Mouse (Mus musculus): ENCODE measurements at regions not wholly inside any gene's neighbourhood (a gene's known extent, or its start where the extent isn't known, plus 50 kb on each side); places are given as distances from the start of the nearest gene placed in this dataset.
A peak's percentile ranks its signal among the peaks of the same experiment; 100 is the strongest.

GRCm38 (mm10) chr13:63989769-63990168, 99.3 kb downstream of the Hsd17b3 start:
- DNase-seq, result no peak
- Histone ChIP-seq H3K4me3 (ENCODE audit: insufficient read depth, low read depth, low read length) (no peak overlapping the region), H3K4me1 (ENCODE audit: control insufficient read depth, insufficient read depth, low read length) (no peaks in the 10 kb centered on the region), H3K27ac (ENCODE audit: insufficient read depth, low read depth, low read length) (no peak overlapping the region), H3K36me3 (ENCODE audit: control insufficient read depth, insufficient read depth, low read length) (no peaks in the 10 kb centered on the region), H3K27me3 (replicated peaks; ENCODE audit: control insufficient read depth, insufficient read depth, low read length) (no peaks in the 10 kb centered on the region)
- WGBS, result 43% methylated on average over 2 of the region's 2 CpGs
- TF ChIP-seq CTCF (conservative IDR thresholded peaks at IDR 0.05; ENCODE audit: insufficient read depth, insufficient read length, low read depth, low read length) (no peak), POLR2A (IDR thresholded peaks at IDR 0.05; ENCODE audit: low read depth, low read length) (no peak)

GRCm38 (mm10) chr13:63988263-63988662, 100.8 kb downstream of the Hsd17b3 start:
- Histone ChIP-seq H3K4me3 (ENCODE audit: insufficient read depth, low read depth, low read length) (no peak overlapping the region), H3K27me3 (replicated peaks; ENCODE audit: control insufficient read depth, insufficient read depth, low read length) (no peaks in the 10 kb centered on the region), H3K27ac (ENCODE audit: insufficient read depth, low read depth, low read length) (no peak overlapping the region), H3K4me1 (ENCODE audit: control insufficient read depth, insufficient read depth, low read length) (no peaks in the 10 kb centered on the region), H3K36me3 (ENCODE audit: control insufficient read depth, insufficient read depth, low read length) (no peaks in the 10 kb centered on the region)
- 89% methylated on average over 4 of the region's 4 CpGs for WGBS
- DNase-seq, result no peak
- no peak for TF ChIP-seq CTCF (conservative IDR thresholded peaks at IDR 0.05; ENCODE audit: insufficient read depth, insufficient read length, low read depth, low read length)
- TF ChIP-seq POLR2A (IDR thresholded peaks at IDR 0.05; ENCODE audit: low read depth, low read length), result no peak

GRCm38 (mm10) chr13:63986681-63987080, 102.3 kb downstream of the Hsd17b3 start:
- TF ChIP-seq CTCF (conservative IDR thresholded peaks at IDR 0.05; ENCODE audit: insufficient read depth, insufficient read length, low read depth, low read length) (no peak), POLR2A (IDR thresholded peaks at IDR 0.05; ENCODE audit: low read depth, low read length) (no peak)
- Histone ChIP-seq H3K36me3 (ENCODE audit: control insufficient read depth, insufficient read depth, low read length) (no peaks in the 10 kb centered on the region), H3K27me3 (replicated peaks; ENCODE audit: control insufficient read depth, insufficient read depth, low read length) (no peaks in the 10 kb centered on the region), H3K4me1 (ENCODE audit: control insufficient read depth, insufficient read depth, low read length) (no peaks in the 10 kb centered on the region), H3K27ac (ENCODE audit: insufficient read depth, low read depth, low read length) (no peak overlapping the region), H3K4me3 (ENCODE audit: insufficient read depth, low read depth, low read length) (no peak overlapping the region)
- DNase-seq, result peak; percentile 29
- WGBS, result 54% methylated on average over 5 of the region's 5 CpGs

- Histone ChIP-seq H3K27me3 (replicated peaks; ENCODE audit: control insufficient read depth, insufficient read depth, low read length) (no peaks in the 10 kb centered on the region), H3K36me3 (ENCODE audit: control insufficient read depth, insufficient read depth, low read length) (no peaks in the 10 kb centered on the region), H3K27ac (ENCODE audit: insufficient read depth, low read depth, low read length) (no peak overlapping the region), H3K4me3 (ENCODE audit: insufficient read depth, low read depth, low read length) (no peak overlapping the region), H3K4me1 (ENCODE audit: control insufficient read depth, insufficient read depth, low read length) (no peaks in the 10 kb centered on the region)
- WGBS, result 32% methylated on average over 4 of the region's 4 CpGs
- DNase-seq, result no peak
- no peak for TF ChIP-seq CTCF (conservative IDR thresholded peaks at IDR 0.05; ENCODE audit: insufficient read depth, insufficient read length, low read depth, low read length)
- no peak for TF ChIP-seq POLR2A (IDR thresholded peaks at IDR 0.05; ENCODE audit: low read depth, low read length)
Observed at GRCm38 (mm10) chr13:63985590-63985989, 103.4 kb downstream of the Hsd17b3 start.

- Histone ChIP-seq H3K4me3 (ENCODE audit: insufficient read depth, low read depth, low read length) (no peak overlapping the region), H3K36me3 (ENCODE audit: control insufficient read depth, insufficient read depth, low read length) (no peaks in the 10 kb centered on the region), H3K4me1 (ENCODE audit: control insufficient read depth, insufficient read depth, low read length) (no peaks in the 10 kb centered on the region), H3K27ac (ENCODE audit: insufficient read depth, low read depth, low read length) (no peak overlapping the region), H3K27me3 (replicated peaks; ENCODE audit: control insufficient read depth, insufficient read depth, low read length) (no peaks in the 10 kb centered on the region)
- no peak for DNase-seq
- TF ChIP-seq CTCF (conservative IDR thresholded peaks at IDR 0.05; ENCODE audit: insufficient read depth, insufficient read length, low read depth, low read length), result no peak
- no peak for TF ChIP-seq POLR2A (IDR thresholded peaks at IDR 0.05; ENCODE audit: low read depth, low read length)
- WGBS, result 81% methylated on average over 5 of the region's 5 CpGs
Observed at GRCm38 (mm10) chr13:63985086-63985485, 103.9 kb downstream of the Hsd17b3 start.

DNA sequence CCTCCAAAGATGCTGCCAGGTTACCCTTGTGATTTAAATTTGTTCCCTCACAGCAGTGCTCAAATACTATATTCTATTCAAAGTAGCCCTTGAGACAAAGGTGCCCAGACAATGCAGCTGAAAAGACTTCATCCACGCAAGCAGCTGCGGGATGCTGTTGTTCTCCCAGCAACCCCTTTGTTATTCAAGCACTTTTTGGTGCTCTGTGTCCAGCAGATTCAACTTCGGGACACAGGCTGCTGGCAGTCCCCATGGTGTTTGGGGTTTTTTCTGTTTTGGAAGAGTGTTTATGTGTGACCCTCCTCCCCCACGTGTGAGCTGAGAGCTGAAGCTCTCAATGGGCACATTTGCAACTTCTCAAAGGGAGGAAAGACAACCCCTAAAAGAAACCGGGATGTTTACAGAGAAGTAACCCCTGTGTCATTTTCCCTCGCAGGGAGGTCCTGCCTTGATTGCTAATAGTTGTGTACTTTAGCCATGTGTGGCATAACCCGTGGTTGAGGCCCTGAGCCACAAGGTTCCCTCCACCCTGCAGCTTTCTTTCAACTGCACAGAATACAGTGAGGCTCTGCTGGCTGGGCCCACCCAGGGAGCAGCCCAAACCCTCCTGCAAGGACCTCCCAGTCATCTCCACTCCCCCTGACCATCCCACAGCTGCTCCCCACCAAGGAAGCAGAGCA, 108.9 kb downstream of the Hsd17b3 start:
- Histone ChIP-seq H3K27me3 (replicated peaks; ENCODE audit: control insufficient read depth, insufficient read depth, low read length) (no peaks in the 10 kb centered on the region), H3K36me3 (ENCODE audit: control insufficient read depth, insufficient read depth, low read length) (no peaks in the 10 kb centered on the region), H3K27ac (ENCODE audit: insufficient read depth, low read depth, low read length) (no peak overlapping the region), H3K4me1 (ENCODE audit: control insufficient read depth, insufficient read depth, low read length) (no peaks in the 10 kb centered on the region), H3K4me3 (ENCODE audit: insufficient read depth, low read depth, low read length) (no peak overlapping the region)
- 48% methylated on average over 7 of the region's 7 CpGs for WGBS
- no peak for TF ChIP-seq CTCF (conservative IDR thresholded peaks at IDR 0.05; ENCODE audit: insufficient read depth, insufficient read length, low read depth, low read length)
- no peak for TF ChIP-seq POLR2A (IDR thresholded peaks at IDR 0.05; ENCODE audit: low read depth, low read length)
- DNase-seq, result no peak

DNA sequence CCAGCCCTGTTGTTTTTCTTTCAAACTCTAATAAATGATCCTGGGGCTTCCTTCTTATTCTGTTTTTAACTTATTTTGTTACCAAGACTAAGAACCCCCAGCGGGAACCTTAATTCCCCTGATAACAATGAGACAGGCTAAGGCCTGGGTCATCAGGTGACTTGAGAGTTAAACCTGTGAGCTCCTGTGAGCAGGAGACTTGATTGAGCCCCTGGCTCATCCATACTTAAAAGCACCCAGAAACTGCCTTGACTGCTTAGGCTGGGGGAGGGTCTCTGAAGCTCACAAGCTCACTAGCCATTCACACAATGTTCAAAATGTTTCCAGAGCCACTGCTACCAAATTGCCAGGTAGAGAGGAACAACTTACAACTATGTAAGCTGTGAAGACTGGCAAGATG, 109.4 kb downstream of the Hsd17b3 start:
- 79% methylated on average over 1 of the region's 1 CpGs for WGBS
- no peak for DNase-seq

More for the DNA sequence above, 109.4 kb downstream of the Hsd17b3 start:
- H3K27ac ChIP-seq (ENCODE audit: insufficient read depth, low read depth, low read length), result no peak overlapping the region
- H3K4me3 ChIP-seq (ENCODE audit: insufficient read depth, low read depth, low read length), result no peak overlapping the region
- H3K36me3 ChIP-seq (ENCODE audit: control insufficient read depth, insufficient read depth, low read length), result no peaks in the 10 kb centered on the region
- TF ChIP-seq CTCF (conservative IDR thresholded peaks at IDR 0.05; ENCODE audit: insufficient read depth, insufficient read length, low read depth, low read length) (no peak), POLR2A (IDR thresholded peaks at IDR 0.05; ENCODE audit: low read depth, low read length) (no peak)
- H3K27me3 ChIP-seq (replicated peaks; ENCODE audit: control insufficient read depth, insufficient read depth, low read length), result no peaks in the 10 kb centered on the region
- H3K4me1 ChIP-seq (ENCODE audit: control insufficient read depth, insufficient read depth, low read length), result no peaks in the 10 kb centered on the region

Data from kidney, adult 2 months (tissue).